Mouse (Mus musculus) myocyte (in vitro differentiated cells): Measurements from ENCODE around the gene Krt10. TPM values are rescaled to one million over a fixed set of nuclear protein-coding genes. Genes with fewer than 3 reads are reported as not detected.

Experiments
- H3K27me3 ChIP-seq: one replicate; pipeline ENCODE4 v1.6.1; 2011; ENCODE audit not compliant: control insufficient read depth, insufficient read depth, insufficient read length
- H3K36me3 ChIP-seq: one replicate; pipeline ENCODE4 v1.6.1; 2011; ENCODE audit not compliant: control insufficient read depth, insufficient read depth
- H3K4me2 ChIP-seq: one replicate; pipeline ENCODE4 v1.6.1; 2011; ENCODE audit warnings: low read depth, control low read depth
- H3K4me3 ChIP-seq: one replicate; pipeline ENCODE4 v1.5.1; 2011; ENCODE audit warnings: mild to moderate bottlenecking, control low read depth, moderate library complexity
- H3K79me2 ChIP-seq: one replicate; pipeline ENCODE4 v1.6.1; 2011; ENCODE audit not compliant: control insufficient read depth, insufficient read depth
- H3ac ChIP-seq: one replicate; pipeline ENCODE4 v1.6.1; 2011; ENCODE audit not compliant: control insufficient read depth, insufficient read length
- CEBPB ChIP-seq: IDR thresholded peaks from 2 replicates; pipeline ENCODE4 v1.6.1; 2011; ENCODE audit warnings: mild to moderate bottlenecking, moderate library complexity; ENCODE audit not compliant: poor library complexity, insufficient read depth, severe bottlenecking
- E2F4 ChIP-seq: IDR thresholded peaks from one replicate; pipeline ENCODE4 v1.6.1; 2011; ENCODE audit warnings: mild to moderate bottlenecking, control low read depth, moderate library complexity; ENCODE audit not compliant: insufficient read depth
- MAX ChIP-seq: IDR thresholded peaks from one replicate; pipeline ENCODE4 v1.6.1; 2011; ENCODE audit warnings: low read depth, mild to moderate bottlenecking, control low read depth
- MYOD1 ChIP-seq, 3 experiments: IDR thresholded peaks; one replicate each; pipeline ENCODE4 v1.6.1; 2011; ENCODE audit warnings: control low read depth in 2 of 3, low read depth in 2 of 3, mild to moderate bottlenecking in 2 of 3, moderate library complexity in 1 of 3; ENCODE audit not compliant: insufficient read length in 2 of 3, control insufficient read depth in 1 of 3
- MYOG ChIP-seq, 3 experiments: IDR thresholded peaks; one replicate each; pipeline ENCODE4 v1.6.1; 2011; ENCODE audit warnings: control low read depth in 2 of 3, low read depth in 2 of 3, mild to moderate bottlenecking in 2 of 3; ENCODE audit not compliant: insufficient read length in 2 of 3, control insufficient read depth in 1 of 3, insufficient read depth in 1 of 3
- POLR2A ChIP-seq: IDR thresholded peaks from one replicate; pipeline ENCODE4 v1.6.1; 2011; ENCODE audit warnings: low read depth, mild to moderate bottlenecking, control low read depth, moderate library complexity; ENCODE audit not compliant: insufficient read length
- POLR2AphosphoS2 ChIP-seq: IDR thresholded peaks from one replicate; pipeline ENCODE4 v1.6.1; 2011; ENCODE audit warnings: low read depth, control low read depth; ENCODE audit not compliant: insufficient read length
- REST ChIP-seq: IDR thresholded peaks from one replicate; pipeline ENCODE4 v1.6.1; 2011; ENCODE audit warnings: mild to moderate bottlenecking, control low read depth, moderate library complexity; ENCODE audit not compliant: insufficient read depth, insufficient read length
- SRF ChIP-seq: IDR thresholded peaks from one replicate; pipeline ENCODE4 v1.6.1; 2011; ENCODE audit warnings: low read depth; ENCODE audit not compliant: control insufficient read depth, insufficient read length
- TCF12 ChIP-seq: IDR thresholded peaks from one replicate; pipeline ENCODE4 v1.6.1; 2011; ENCODE audit warnings: mild to moderate bottlenecking, control low read depth; ENCODE audit not compliant: poor library complexity, insufficient read depth, severe bottlenecking
- TCF3 ChIP-seq: IDR thresholded peaks from one replicate; pipeline ENCODE4 v1.6.1; 2011; ENCODE audit warnings: low read depth, control low read depth; ENCODE audit not compliant: insufficient read length
- USF1 ChIP-seq: IDR thresholded peaks from one replicate; pipeline ENCODE4 v1.6.1; 2011; ENCODE audit warnings: low read depth, mild to moderate bottlenecking, control low read depth, moderate library complexity
- polyA plus RNA-seq: library from polyadenylated mRNA; unstranded; fragments of >200 nt; fragmentation: generic; extraction: Trizol; gene quantifications from one replicate; pipeline ENCODE4 v1.2.1, GENCODE M21; 2012; ENCODE audit warnings: missing spikeins

Krt10 gene
- polyA plus RNA-seq, 1 experiment = 6.7 TPM

DNA sequence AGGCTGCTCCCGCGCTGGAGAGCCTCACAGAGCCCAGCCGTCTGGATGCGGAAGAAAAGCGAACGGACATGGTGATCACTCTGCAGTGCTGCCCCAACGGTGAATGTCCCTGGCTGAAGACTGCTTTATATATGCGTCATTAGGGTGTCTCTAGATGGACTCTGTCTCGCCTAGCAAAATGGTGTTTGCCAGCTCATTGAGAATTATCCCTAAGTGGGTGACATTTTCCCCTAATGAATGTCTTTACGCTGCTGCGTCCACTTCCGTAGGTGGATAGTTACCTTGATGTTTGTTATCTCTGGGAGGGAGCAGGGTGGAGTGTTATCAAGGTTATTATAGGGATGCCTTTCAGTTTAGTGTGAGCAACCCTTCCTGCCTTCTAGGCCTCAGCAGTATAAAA is 38.2 kb downstream of the Krt10 start, which contains the start of gene Krt27:
Krt27 (minus strand) TSS at position 101 of the 400 bp plus-strand sequence.
- Histone ChIP-seq H3K4me3 (no peak within 1 kb of the TSS), H3K36me3 (no peaks in the 10 kb centered on the region), H3ac (no peak within 1 kb of the TSS), H3K4me2 (no peak within 1 kb of the TSS), H3K79me2 (no peaks in the 10 kb centered on the region), H3K27me3 (peaks cover 47% of the 10 kb centered on the region)
- TF ChIP-seq E2F4 (no peak), USF1 (no peak), POLR2AphosphoS2 (no peak), CEBPB (no peak), MYOG (IDR thresholded peaks at IDR 0.05; ENCODE audit: control insufficient read depth in 1 of 3, insufficient read depth in 1 of 3, insufficient read length in 2 of 3, low read depth in 2 of 3) (no peak), MYOD1 (IDR thresholded peaks at IDR 0.05; ENCODE audit: control insufficient read depth in 1 of 3, insufficient read length in 2 of 3, low read depth in 2 of 3) (no peak), POLR2A (no peak), SRF (no peak), REST (no peak), TCF3 (no peak), TCF12 (no peak), MAX (no peak)

DNA sequence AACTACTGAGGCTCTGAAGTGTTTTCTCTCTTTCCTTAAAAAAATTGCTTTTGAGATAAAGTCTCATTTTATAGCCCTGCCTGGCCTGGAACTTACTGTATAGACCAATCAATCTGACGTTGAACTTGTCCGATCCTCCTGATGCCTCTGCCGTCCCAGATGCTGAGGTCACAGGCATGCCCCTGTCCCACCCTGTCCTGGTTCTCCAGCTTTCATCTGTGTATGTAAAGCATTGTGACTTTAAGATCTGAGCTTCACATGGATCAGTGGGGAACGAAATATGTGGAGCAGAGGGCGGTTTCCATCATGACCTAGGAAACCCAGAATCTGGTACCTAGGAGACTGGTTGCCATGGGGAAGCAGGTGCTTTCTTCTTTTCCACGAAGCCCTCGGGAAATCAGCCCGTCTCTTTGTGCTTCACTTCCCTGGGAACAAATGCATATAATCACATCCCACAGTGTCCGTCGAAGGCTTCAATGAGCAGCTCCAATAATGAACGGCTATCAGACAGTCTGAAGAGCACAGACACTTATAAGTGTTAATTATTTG is 49.8 kb downstream of the Krt10 start:
- Histone ChIP-seq H3K27me3 (peaks cover 29% of the 10 kb centered on the region), H3K79me2 (no peaks in the 10 kb centered on the region), H3ac (no peak overlapping the region), H3K4me2 (no peak overlapping the region), H3K36me3 (no peaks in the 10 kb centered on the region), H3K4me3 (no peak overlapping the region)
- no peak for TF ChIP-seq TCF3
- no peak for TF ChIP-seq POLR2AphosphoS2
- TF ChIP-seq REST = no peak
- no peak for TF ChIP-seq MAX
- TF ChIP-seq POLR2A = no peak
- no peak for TF ChIP-seq SRF
- no peak for TF ChIP-seq CEBPB
- TF ChIP-seq TCF12 = no peak
- no peak for TF ChIP-seq MYOG (IDR thresholded peaks at IDR 0.05; ENCODE audit: control insufficient read depth in 1 of 3, insufficient read depth in 1 of 3, insufficient read length in 2 of 3, low read depth in 2 of 3)
- TF ChIP-seq MYOD1 (IDR thresholded peaks at IDR 0.05; ENCODE audit: control insufficient read depth in 1 of 3, insufficient read length in 2 of 3, low read depth in 2 of 3) = no peak
- TF ChIP-seq USF1 = no peak
- TF ChIP-seq E2F4 = no peak

- TF ChIP-seq REST = no peak
- TF ChIP-seq SRF = no peak
- TF ChIP-seq TCF12 = no peak
- no peak for TF ChIP-seq MAX
- no peak for TF ChIP-seq POLR2A
- TF ChIP-seq MYOG (IDR thresholded peaks at IDR 0.05; ENCODE audit: control insufficient read depth in 1 of 3, insufficient read depth in 1 of 3, insufficient read length in 2 of 3, low read depth in 2 of 3) = no peak
- no peak for TF ChIP-seq POLR2AphosphoS2
- no peak for TF ChIP-seq MYOD1 (IDR thresholded peaks at IDR 0.05; ENCODE audit: control insufficient read depth in 1 of 3, insufficient read length in 2 of 3, low read depth in 2 of 3)
- no peak for TF ChIP-seq E2F4
- TF ChIP-seq TCF3 = no peak
- TF ChIP-seq USF1 = no peak
- TF ChIP-seq CEBPB = no peak
- Histone ChIP-seq H3K27me3 (peaks cover 37% of the 10 kb centered on the region), H3K4me2 (no peak within 1 kb of the TSS), H3K4me3 (no peak within 1 kb of the TSS), H3K79me2 (no peaks in the 10 kb centered on the region), H3ac (no peak within 1 kb of the TSS), H3K36me3 (no peaks in the 10 kb centered on the region)
Observed at GRCm38 (mm10) chr11:99337866-99338265, 51.3 kb downstream of the Krt10 start, which contains the start of gene Krt26. Gene Krt26, minus strand, starts transcription at chr11:99337966.

Other genes starting within 250 kb of the Krt10 start
- 0.38 TPM for gene Ccr7, start 234.3 kb downstream of the Krt10 start, polyA plus RNA-seq
- gene Smarce1, start 158.3 kb downstream of the Krt10 start, polyA plus RNA-seq = 90.3 TPM
- gene Krt222, start 145.3 kb downstream of the Krt10 start, polyA plus RNA-seq = 0.06 TPM
- not detected for gene Krt24, start 104.1 kb downstream of the Krt10 start, polyA plus RNA-seq
- gene Krt25, start 66.4 kb downstream of the Krt10 start, polyA plus RNA-seq = not detected
- gene Krt26, start 51.4 kb downstream of the Krt10 start, polyA plus RNA-seq = not detected
- gene Krt27, start 38.3 kb downstream of the Krt10 start, polyA plus RNA-seq = not detected
- gene Krt28, start 14.5 kb downstream of the Krt10 start, polyA plus RNA-seq = 0.04 TPM
- gene Krt12, start 32.9 kb upstream of the Krt10 start, polyA plus RNA-seq = not detected
- gene Krt20, start 48.8 kb upstream of the Krt10 start, polyA plus RNA-seq = not detected
- gene Krt23, start 103.8 kb upstream of the Krt10 start, polyA plus RNA-seq = 0.02 TPM
- gene Krt39, start 132.0 kb upstream of the Krt10 start, polyA plus RNA-seq = not detected
- gene Krt40, start 153.8 kb upstream of the Krt10 start, polyA plus RNA-seq = not detected
- gene Krtap3-3, start 161.5 kb upstream of the Krt10 start, polyA plus RNA-seq = not detected
- gene Krtap3-2, start 167.5 kb upstream of the Krt10 start, polyA plus RNA-seq = not detected
- not detected for gene Gm11939, start 170.1 kb upstream of the Krt10 start, polyA plus RNA-seq
- gene Krtap3-1, start 177.3 kb upstream of the Krt10 start, polyA plus RNA-seq = not detected
- not detected for gene Krtap1-5, start 191.7 kb upstream of the Krt10 start, polyA plus RNA-seq
- gene Krtap1-4, start 194.3 kb upstream of the Krt10 start, polyA plus RNA-seq = not detected
- not detected for gene Krtap1-3, start 202.0 kb upstream of the Krt10 start, polyA plus RNA-seq
- not detected for gene Krtap9-3, start 208.7 kb upstream of the Krt10 start, polyA plus RNA-seq
- not detected for gene Gm11938, start 213.9 kb upstream of the Krt10 start, polyA plus RNA-seq
- not detected for gene Gm11937, start 220.8 kb upstream of the Krt10 start, polyA plus RNA-seq
- not detected for gene Krtap2-4, start 225.5 kb upstream of the Krt10 start, polyA plus RNA-seq
- gene Gm11562, start 231.1 kb upstream of the Krt10 start, polyA plus RNA-seq = not detected
- not detected for gene Krtap4-1, start 238.9 kb upstream of the Krt10 start, polyA plus RNA-seq
- gene Krtap4-2, start 245.7 kb upstream of the Krt10 start, polyA plus RNA-seq = not detected